Mouse (Mus musculus) ovary, postnatal 10 days (tissue): ENCODE measurements at regions not wholly inside any gene's neighbourhood (a gene's known extent, or its start where the extent isn't known, plus 50 kb on each side); places are given as distances from the start of the nearest gene placed in this dataset.

Experiments
- DNase-seq: peaks from one replicate; pipeline ENCODE4 v3.0.0; 2022; ENCODE audit warnings: low spot score

- DNase-seq, result no peak
Observed at GRCm38 (mm10) chr5:64653764-64654163, 149.4 kb upstream of the Klf3 start.

GRCm38 (mm10) chr5:64655286-64655685, 147.9 kb upstream of the Klf3 start:
- no peak for DNase-seq

DNA sequence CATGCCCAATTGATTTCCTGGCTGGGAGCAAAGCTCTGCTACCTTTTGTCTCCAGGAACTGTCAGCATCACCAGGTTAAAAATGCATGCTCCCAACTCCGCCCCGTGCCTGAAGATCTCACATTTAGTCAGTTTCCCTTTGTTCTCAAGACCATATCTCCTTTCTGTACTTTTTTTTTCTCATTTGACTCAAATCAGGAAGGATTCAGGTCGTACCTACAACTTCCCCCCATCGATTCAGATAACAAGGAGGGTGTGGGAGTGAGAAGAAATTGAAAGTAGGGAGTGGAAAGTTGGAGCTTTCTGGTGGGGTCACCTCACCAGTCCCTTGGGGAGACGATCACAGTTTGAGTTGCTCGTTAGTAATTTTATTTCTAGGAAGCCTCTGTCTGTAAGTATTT, 141.2 kb upstream of the Klf3 start:
- no peak for DNase-seq

- no peak for DNase-seq
Observed at GRCm38 (mm10) chr5:64662476-64662875, 140.7 kb upstream of the Klf3 start.

- DNase-seq, result no peak
Observed at GRCm38 (mm10) chr5:64663766-64664165, 139.4 kb upstream of the Klf3 start.

GRCm38 (mm10) chr5:64665064-64665463, 138.1 kb upstream of the Klf3 start:
- DNase-seq, result no peak

DNA sequence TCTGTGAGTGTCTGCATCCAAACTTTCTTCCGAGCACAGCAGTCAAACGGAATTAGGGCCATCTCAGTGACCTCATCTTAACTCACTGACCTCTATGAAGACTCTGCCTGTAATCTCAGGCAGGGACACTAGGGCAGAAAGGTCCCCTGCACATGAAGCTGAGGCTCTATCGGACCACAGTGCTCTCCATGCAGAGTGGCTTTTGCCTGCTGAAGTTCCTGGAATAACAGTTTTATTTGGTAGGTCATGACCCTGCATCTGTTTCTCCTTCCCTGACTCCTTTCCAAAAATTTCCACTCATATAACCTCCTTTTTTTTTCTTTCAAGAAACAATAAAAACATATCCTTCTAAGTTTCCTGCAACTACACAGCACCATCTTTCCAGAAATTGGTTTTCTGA, 136.9 kb upstream of the Klf3 start:
- no peak for DNase-seq

DNA sequence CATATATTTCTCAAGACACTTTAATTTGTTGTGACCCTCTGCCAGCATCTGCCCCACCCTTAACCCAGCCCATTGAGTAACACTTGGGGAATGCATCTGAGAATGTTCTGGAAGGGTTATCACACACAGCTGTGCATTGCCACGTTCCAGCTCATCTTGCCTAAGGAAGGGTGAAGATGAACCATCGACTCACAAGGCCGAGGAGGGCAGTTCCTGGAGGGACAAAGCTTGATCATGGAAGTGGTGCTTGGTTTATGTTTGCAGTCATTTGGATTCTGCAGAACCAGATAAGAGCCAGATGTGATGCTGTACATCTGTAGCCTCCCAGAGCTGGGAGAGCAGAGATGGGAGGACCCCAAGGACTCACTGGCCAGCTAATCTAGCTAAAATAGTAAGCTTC, 136.1 kb upstream of the Klf3 start:
- no peak for DNase-seq

DNA sequence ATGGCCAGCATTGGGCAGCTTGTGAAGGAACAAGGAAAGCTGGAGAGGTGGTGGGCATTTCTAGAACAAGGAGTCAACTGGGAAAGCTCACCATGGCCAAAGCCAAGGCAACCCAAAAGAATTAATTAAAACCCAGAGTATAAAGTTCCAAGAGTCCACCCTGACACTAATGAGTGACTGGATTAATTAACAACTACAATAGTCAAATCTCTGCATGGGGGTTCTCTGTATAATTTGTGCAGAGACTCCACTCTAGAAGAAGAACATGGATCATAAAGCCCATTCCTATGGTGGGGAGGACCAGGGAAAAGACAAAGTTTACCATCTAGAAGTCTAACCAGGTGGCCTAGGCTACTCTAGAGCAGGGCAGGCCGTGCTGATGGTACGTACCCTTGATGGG, 129.3 kb upstream of the Klf3 start:
- no peak for DNase-seq

- DNase-seq, result no peak
Observed at GRCm38 (mm10) chr5:64676214-64676945, 126.8 kb upstream of the Klf3 start.

DNA sequence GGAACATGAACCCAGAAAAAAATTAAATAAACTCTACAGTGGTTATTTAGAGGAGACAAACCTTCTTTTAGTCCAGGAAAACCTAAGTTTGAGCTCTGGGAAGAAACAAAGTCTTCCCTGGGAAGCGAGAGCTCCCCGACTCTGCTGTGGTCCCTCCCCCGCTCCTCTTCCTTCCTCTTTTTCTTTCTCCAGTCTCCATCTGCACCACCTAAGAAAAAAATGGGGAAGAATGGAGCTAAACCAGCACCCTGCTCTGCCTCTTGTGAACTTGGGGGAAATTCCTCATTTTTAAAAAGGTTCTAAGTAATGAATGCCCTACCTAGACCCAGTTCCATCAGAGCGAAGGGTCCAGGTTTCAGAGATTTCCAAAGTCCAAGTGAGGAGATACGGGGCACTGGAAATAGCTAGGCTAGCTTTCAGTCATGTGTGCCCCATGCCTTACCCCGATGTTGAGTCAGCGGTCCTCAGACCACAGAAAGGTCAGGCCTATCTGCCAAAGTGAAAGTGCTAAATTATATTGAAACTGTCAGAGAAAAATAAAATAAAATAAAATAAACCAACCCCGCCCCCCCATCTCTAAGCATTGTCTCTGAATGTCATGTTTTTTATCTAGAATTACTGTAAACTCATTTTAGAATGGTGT, 126.1 kb upstream of the Klf3 start:
- no peak for DNase-seq

- DNase-seq, result no peak
Observed at GRCm38 (mm10) chr5:64678706-64679105, 124.5 kb upstream of the Klf3 start.

DNA sequence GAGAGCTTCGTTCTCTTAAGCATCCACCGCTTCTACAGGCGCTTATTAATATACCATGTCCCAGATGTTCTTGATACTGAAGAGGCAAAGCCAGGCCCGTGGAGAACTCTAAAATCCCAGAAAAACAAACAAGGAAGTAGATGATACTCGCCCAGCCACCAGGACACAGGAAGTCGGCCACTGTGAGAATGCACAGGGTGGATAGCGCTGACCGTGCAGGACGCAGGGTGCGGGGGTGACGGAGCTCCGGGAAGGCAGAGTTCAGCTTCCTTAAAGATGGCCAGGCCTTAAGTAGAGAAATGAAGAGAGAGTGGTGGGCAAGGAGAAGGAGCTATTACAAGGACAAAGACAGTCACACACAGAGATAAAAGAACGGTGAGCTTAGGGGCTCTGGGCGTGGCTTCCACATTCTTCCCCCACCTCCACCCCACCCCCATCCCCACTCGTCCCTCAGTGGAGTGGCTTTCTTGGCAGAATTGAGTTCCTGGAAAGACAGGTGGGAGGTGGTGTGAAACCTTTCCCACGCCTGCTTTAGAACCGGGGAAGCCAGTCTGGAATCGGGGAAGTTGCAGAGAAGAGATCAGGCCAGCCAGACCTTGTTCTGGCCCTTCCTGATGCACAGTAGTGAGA, 123.1 kb upstream of the Klf3 start:
- no peak for DNase-seq

DNA sequence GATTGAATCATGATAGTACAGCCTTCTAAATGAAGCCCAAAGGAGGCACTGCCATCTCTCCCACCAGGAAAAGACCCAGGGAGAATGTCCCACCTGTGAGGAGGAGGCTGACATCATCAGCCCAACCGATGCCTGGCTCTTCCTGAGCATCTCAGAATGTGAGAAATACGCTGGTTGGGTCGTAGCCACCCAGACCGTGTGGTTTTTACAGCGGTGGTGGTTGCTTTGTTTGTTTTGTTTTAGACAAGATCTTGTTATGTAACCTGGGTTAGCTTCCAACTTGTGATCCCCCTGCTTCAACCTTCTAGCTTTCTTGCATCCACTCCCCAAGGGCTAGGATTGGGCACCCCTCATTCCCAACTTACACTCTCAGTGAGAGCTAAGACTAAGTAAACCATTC, 122.0 kb upstream of the Klf3 start:
- no peak for DNase-seq

- no peak for DNase-seq
Observed at GRCm38 (mm10) chr5:64682326-64682845, 120.8 kb upstream of the Klf3 start.

GRCm38 (mm10) chr5:64683419-64683818, 119.8 kb upstream of the Klf3 start:
- no peak for DNase-seq

GRCm38 (mm10) chr5:64684275-64684674, 118.9 kb upstream of the Klf3 start:
- DNase-seq, result no peak

DNA sequence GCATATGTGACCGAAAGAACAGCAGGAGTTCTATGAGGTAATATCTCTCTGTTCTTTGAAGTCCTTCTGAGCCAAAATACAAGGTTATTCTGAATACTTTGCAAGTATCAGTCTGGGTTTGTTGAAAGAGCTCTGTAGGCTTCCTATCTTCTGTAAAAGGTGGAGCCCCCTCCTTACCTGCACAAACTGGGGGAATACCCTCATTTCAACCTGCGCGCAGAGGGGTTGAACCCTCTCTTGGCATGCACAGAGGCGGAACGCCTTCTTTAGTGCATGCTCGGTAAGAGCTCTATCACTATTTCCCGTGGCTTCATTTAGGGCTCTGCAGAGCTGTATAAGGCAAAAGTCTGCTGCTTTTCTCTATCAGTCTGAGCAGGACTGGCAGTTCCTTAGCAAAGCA, 113.0 kb upstream of the Klf3 start:
- DNase-seq, result no peak

GRCm38 (mm10) chr5:64691406-64692100, 111.6 kb upstream of the Klf3 start:
- no peak for DNase-seq

GRCm38 (mm10) chr5:64692335-64692734, 110.9 kb upstream of the Klf3 start:
- DNase-seq, result no peak

DNA sequence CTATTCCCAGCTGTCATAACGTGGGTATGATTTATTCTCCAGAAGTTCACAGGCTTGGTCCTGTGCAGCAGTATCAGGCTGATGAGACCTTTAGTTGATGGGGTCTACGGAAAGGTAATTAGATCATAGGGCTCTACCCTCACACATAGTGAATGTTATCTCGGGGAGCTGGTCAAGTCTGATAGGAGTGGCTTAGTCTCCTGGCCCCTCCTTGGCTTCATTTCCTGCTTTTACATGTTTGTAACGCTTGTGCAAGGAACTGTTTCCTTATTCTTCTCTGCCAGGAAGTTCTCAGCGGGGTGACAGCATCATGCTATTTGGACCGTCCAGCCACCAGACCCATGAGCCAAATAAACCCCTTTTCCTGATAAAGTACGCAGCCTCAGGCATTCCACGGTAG, 109.6 kb upstream of the Klf3 start:
- no peak for DNase-seq

- DNase-seq, result no peak
Observed at GRCm38 (mm10) chr5:64694606-64695005, 108.6 kb upstream of the Klf3 start.

DNA sequence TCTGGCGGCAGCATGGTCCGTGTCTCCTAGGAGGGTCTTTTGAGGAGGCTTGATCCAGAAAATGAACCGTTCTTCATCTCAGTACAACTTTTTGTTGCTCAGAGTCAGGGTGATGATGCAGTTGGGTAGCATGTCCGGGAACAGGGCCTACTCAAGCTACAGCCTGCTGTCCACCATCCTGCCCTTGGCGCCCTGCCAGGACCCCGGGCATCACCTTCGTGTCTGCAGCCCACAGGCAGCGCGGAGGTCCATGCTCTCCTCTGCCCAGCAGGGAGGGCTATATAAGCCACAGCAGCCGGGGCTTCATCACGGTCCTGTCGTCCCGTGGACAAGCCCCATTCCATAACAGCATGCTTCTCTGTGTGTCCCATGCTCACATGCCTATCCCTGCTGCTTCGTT, 107.1 kb upstream of the Klf3 start:
- DNase-seq, result no peak
